Mouse (Mus musculus) left cerebral cortex, postnatal 25 days (tissue): ENCODE results near the gene Fbxw11. TPM values are rescaled to one million over a fixed set of nuclear protein-coding genes. Genes with fewer than 3 reads are reported as not detected.
"Not testable (repeated sequence)": the region's sequence is repeated elsewhere in the genome, so short reads cannot be mapped to it uniquely, and the experiment has no call there.

Experiments
- DNase-seq, 2 experiments: peaks; one replicate each; pipeline ENCODE4 v3.0.0; 2022; ENCODE audit warnings: low spot score in 2 of 2, mixed read lengths in 1 of 2
- intact Hi-C: fragments of 180-260 bp; cut with DNase I; formaldehyde crosslinking; loops from one replicate; pipeline ENCODE4 v1.15.1; 2025
- total RNA-seq, 2 experiments: library from RNA; stranded (reverse); gene quantifications; 2 replicates each; pipeline ENCODE4 v1.2.3; 2021

Gene Fbxw11
- total RNA-seq, 2 experiments from 2014 or later, result 120 to 127 TPM

- DNase-seq, result no peak
- intact Hi-C loops, result no loop called here
Measured at GRCm38 (mm10) chr11:32697695-32698094, 55.2 kb downstream of the Fbxw11 start.

- intact Hi-C loops, result no loop called here
- no peak for DNase-seq
Measured at GRCm38 (mm10) chr11:32699913-32700493, 57.5 kb downstream of the Fbxw11 start.

DNA sequence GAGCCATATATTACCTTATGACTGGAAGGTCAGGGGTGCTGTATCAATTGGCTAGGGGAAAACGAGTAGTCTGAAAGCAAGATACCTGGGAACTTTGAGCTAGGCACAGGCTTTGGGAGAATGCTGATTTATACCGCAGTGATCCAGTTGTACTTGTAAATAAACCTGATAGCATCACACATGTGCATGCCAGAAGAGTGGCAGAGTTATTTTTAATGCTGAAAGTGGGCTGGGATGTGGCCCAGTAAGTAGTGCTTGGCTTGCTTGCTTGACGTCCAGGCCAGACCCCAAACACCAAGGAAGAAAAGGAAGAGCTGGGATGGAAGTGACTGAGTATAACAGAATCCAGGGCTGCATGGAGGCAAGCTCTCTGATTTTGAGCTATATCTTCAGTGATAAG lies 59.0 kb downstream of the Fbxw11 start:
- no peak for DNase-seq
- intact Hi-C loops, result no loop called here

DNA sequence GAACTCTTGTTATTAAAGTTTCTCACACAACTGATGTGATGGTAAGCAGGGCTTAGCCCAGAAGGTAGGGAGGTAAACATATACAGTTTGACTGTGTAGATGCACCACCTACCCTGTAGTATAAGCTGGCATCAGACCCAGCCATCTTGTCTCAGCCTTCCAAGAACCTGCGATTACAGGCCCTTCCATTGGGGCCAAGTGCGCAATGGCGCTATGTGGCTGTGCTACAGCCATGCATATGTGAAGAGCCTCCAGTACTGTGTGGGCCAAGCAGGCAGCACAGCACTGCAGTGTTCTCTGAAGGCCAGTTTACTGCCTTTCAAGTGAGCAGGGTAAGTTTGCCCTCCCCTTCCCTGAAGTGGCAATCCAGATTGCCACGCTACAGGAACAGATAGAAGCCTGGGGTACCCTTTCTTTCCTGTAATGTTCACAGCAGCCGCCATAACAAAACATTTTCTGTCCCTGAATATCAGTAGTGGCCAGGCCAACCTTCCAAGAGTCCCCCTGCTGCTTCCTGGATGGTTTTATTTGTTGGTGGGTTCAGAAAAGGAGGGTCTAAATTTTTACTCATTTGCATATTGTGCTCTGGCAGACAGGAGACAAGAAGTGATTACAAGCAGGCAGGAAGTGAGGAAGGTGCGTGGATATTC lies 61.8 kb downstream of the Fbxw11 start:
- no peak for DNase-seq
- intact Hi-C loops, result no loop called here

DNA sequence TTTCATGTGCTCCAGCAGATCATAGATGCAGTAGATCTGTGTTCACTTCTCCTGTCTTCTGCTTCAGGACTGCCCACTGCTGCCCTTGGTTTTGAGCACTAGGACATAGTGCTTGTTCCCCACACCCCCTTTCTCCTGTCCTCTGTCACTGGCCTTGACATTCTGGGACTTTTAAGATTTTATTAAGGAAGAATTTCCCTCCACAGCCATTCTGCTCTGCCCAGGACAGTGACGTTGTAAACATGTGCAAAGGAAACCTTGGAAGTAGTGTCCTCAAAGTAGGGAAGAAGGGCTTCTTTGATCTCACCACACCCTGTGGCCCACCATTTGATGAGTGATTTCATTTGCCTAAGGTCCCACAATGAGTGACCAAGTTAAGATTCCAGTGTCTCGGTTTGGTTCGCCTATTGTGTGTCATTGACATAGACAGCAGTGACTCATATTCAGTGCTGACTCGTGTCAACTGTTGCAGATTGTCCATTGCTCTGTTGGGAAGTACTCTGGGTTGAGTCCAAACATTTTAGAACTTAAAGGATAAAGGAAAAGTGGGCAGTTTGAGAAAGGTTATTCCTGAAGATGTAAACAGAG lies 64.0 kb downstream of the Fbxw11 start:
- intact Hi-C loops, result loop anchor here (5.0 kb wide), 1 partner anchor 64 kb away; the partner anchor contains the start of gene Fbxw11
- DNase-seq, result no peak

DNA sequence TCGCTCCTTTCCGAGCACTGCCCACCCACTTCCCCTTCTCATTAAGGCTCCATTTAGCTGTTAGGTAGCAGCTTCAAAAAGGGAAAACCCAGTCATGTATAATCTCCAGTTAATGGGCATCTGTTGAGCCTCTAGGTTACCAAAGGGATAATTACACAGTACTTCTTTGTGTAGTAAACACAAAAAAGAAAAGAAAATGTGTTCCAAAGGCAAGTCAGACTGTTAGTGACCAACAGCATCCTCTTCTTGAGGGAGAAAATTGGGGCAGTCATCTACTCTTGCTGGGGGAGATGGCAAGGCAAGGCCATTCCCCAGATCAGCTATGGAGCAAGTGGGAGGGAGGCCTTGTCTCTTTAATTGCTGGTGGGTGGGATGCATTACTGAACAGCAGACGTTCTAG lies 65.0 kb downstream of the Fbxw11 start:
- no peak for DNase-seq
- intact Hi-C loops, result loop anchor here (5.0 kb wide), 1 partner anchor 65 kb away; the partner anchor contains the start of gene Fbxw11

DNA sequence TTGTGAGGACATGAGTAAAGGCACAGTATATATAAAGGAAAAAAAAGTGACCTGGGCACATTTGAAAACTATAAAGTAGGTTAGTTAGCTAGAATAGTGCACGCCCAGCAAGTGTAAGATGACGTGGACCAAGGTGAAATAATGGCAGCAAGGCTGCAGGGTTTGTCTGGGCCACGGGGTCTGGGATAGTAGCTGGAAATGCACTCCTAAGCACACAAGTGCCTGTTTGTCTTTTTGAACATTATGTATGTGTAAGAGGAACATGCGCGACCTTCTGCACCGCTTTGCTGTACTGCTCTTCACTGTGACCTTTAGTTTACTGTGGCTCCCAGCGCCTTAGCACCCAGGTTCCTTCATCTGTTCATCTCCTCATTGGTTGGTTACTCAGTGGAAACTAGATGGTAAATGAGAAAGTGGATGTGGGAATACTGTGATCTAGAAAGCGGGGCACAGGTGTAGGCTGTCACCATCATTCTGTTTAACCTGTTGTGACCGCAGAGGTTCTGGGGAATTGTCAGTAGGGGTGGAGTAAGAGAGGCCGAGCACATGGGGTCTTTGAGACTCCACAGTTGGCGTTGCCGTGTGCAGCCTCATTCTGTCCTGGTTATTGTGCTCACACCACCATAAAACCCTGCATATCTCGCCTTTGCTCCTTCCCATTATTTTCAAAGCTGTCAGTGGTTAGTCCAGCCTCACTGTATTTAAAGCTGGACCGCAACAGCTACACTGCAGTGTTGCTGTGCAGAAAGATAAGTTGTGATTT lies 66.4 kb downstream of the Fbxw11 start:
- no peak for DNase-seq
- intact Hi-C loops, result loop anchor here (1.0 to 5.0 kb wide), 2 partner anchors 67 to 84 kb away; partner anchors contain the start of gene Fbxw11

- peak; percentile 58 to 78 for DNase-seq
- intact Hi-C loops, result loop anchor here (1.0 to 5.0 kb wide), 2 partner anchors 67 to 84 kb away; partner anchors contain the start of gene Fbxw11
Measured at GRCm38 (mm10) chr11:32709563-32709962, 67.0 kb downstream of the Fbxw11 start.

DNA sequence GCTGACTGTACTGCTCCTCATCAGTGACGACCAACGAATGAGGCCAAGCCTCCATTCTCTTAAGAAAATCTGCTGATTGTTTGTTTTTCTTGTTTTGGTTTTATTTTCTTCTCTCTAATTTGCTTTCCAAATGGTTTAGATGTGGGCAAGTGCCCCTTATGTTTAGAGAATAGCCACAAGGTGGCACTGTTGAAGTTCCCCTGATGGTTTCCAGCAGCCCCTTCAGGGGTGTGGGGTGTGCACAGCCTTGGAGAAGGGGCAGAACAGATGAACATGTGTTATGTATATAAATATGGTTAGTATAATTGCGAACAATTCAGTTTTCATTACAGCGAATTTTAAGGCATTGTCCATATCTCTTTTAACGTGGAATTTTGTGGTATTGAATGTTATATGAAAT lies 71.7 kb downstream of the Fbxw11 start:
- DNase-seq, result peak in 1 of 2 experiments; percentile 31

GRCm38 (mm10) chr11:32714896-32715295 lies 72.4 kb downstream of the Fbxw11 start:
- intact Hi-C loops, result loop anchor here (2.0 to 5.0 kb wide), 2 partner anchors 242 to 434 kb away; no protein-coding TSS in a partner anchor
- DNase-seq, result no peak

More for the DNA sequence above, 71.7 kb downstream of the Fbxw11 start:
- intact Hi-C loops, result loop anchor here (2.0 kb wide), 1 partner anchor 435 kb away; no protein-coding TSS in a partner anchor

GRCm38 (mm10) chr11:32715495-32715894 lies 73.0 kb downstream of the Fbxw11 start:
- intact Hi-C loops, result loop anchor here (2.0 to 5.0 kb wide), 2 partner anchors 242 to 433 kb away; no protein-coding TSS in a partner anchor
- no peak for DNase-seq

GRCm38 (mm10) chr11:32715970-32716369 lies 73.4 kb downstream of the Fbxw11 start:
- no peak for DNase-seq

GRCm38 (mm10) chr11:32716876-32717275 lies 74.4 kb downstream of the Fbxw11 start:
- intact Hi-C loops, result loop anchor here (5.0 kb wide), 1 partner anchor 240 kb away; no protein-coding TSS in a partner anchor
- no peak for DNase-seq

More at GRCm38 (mm10) chr11:32715970-32716369, 73.4 kb downstream of the Fbxw11 start:
- intact Hi-C loops, result loop anchor here (2.0 to 5.0 kb wide), 2 partner anchors 241 to 433 kb away; no protein-coding TSS in a partner anchor

DNA sequence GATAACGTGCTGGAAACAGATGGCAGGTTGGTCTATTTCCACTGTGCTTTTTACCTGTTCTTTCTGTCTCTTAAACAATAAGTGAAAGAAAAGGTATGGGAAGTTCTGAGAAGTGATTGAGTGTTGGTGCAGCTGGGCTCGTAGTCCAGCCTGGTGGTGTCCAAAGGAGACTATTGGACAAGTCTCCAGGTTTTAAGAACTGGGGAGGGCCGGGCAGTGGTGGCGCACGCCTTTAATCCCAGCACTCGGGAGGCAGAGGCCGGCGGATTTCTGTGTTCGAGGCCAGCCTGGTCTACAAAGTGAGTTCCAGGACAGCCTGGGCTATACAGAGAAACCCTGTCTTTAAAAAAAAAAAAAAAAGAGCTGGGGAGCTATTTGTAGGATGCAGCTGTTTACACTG lies 75.2 kb downstream of the Fbxw11 start:
- not testable (repeated sequence) for DNase-seq

DNA sequence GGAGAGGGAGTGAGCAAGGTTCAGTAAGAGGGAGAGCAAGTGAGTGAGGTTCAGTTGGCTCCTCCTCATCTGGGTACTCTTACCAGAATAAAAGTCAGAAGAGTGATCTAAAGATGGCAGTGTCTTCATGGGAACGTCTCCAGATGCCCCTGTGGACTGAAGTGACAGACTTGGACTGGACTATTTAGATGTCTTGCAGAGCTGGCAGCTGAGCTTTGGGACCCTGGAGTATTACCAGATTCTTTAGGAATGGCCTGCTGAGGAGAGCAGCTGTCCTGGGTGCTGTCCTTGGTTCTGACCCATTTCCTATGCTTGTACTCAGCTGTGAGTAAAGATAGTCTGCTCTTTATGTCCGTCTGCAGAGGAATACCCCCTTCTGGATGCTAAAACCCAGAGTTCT lies 75.8 kb downstream of the Fbxw11 start:
- intact Hi-C loops, result loop anchor here (5.0 kb wide), 1 partner anchor 239 kb away; no protein-coding TSS in a partner anchor
- DNase-seq, result no peak

More for the DNA sequence above, 75.2 kb downstream of the Fbxw11 start:
- intact Hi-C loops, result loop anchor here (5.0 kb wide), 1 partner anchor 240 kb away; no protein-coding TSS in a partner anchor

- peak in 1 of 2 experiments; percentile 40 for DNase-seq
- intact Hi-C loops, result loop anchor here (5.0 kb wide), 1 partner anchor 238 kb away; no protein-coding TSS in a partner anchor
Measured at GRCm38 (mm10) chr11:32718979-32719378, 76.5 kb downstream of the Fbxw11 start.

DNA sequence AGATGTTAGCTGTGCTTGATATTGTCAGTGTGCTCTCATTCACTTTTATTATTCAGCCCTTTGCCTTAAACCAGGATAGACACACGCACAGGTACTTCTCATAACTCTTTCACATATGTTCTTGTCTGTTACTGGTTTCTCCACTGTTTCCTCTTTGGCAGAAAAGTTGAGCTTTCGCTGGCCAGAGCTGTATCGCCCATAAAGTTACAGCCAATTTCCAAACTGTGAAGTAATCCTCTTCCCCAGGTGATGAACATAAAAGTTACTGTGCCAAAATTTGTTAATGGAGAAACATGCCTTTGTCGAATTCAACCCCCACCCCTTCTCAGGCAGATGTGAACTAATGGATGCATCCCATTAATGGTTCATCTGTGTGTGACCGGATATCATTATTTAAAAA lies 80.1 kb downstream of the Fbxw11 start:
- no peak for DNase-seq
- intact Hi-C loops, result no loop called here

- no peak for DNase-seq
- intact Hi-C loops, result no loop called here
Measured at GRCm38 (mm10) chr11:32723287-32723686, 80.8 kb downstream of the Fbxw11 start.

GRCm38 (mm10) chr11:32725171-32725570 lies 82.6 kb downstream of the Fbxw11 start:
- intact Hi-C loops, result no loop called here
- no peak for DNase-seq
